Mouse (Mus musculus) lung, embryonic 15.5 days (tissue): Measurements from ENCODE around the gene Eftud2. TPM values are rescaled to one million over a fixed set of nuclear protein-coding genes. Genes with fewer than 3 reads are reported as not detected.

Source experiments
- ATAC-seq: fragments of 200-750 bp; cut with Nextera tagmentation; 2 replicates; pipeline ENCODE4 v1.8.0; 2017; ENCODE audit warnings: moderate number of reproducible peaks, borderline replicate concordance; ENCODE audit not compliant: low FRiP score, low TSS enrichment; ENCODE audit errors: extremely low read depth
- H3K27ac ChIP-seq: fragments of 300-500 bp; sonication (generic); 2 replicates; pipeline ENCODE4 v1.5.1; 2015; ENCODE audit warnings: moderate library complexity, mild to moderate bottlenecking, inconsistent platforms
- H3K27me3 ChIP-seq: fragments of 300-500 bp; sonication (generic); 2 replicates; pipeline ENCODE4 v1.6.1; 2015; ENCODE audit warnings: inconsistent platforms
- H3K36me3 ChIP-seq: fragments of 300-500 bp; sonication (generic); 2 replicates; pipeline ENCODE4 v1.6.1; 2015; ENCODE audit warnings: inconsistent platforms
- H3K4me1 ChIP-seq: fragments of 300-500 bp; sonication (generic); 2 replicates; pipeline ENCODE4 v1.6.1; 2015; ENCODE audit warnings: inconsistent platforms
- H3K4me2 ChIP-seq: fragments of 300-500 bp; sonication (generic); 2 replicates; pipeline ENCODE4 v1.6.1; 2015; ENCODE audit warnings: inconsistent platforms, mild to moderate bottlenecking, moderate library complexity
- H3K4me3 ChIP-seq: fragments of 300-500 bp; sonication (generic); 2 replicates; pipeline ENCODE4 v1.5.1; 2015; ENCODE audit warnings: mild to moderate bottlenecking, inconsistent platforms
- H3K9ac ChIP-seq: fragments of 300-500 bp; sonication (generic); 2 replicates; pipeline ENCODE4 v1.6.1; 2015; ENCODE audit warnings: inconsistent platforms
- H3K9me3 ChIP-seq: fragments of 300-500 bp; sonication (generic); 2 replicates; pipeline ENCODE4 v1.6.1; 2016; ENCODE audit warnings: inconsistent platforms
- WGBS: fragments of 180-500 bp; shearing (Covaris S2); methylation state at CpG from one replicate; pipeline ENCODE4 v1.1.7; 2015; 5-methylcytosine and 5-hydroxymethylcytosine counted together
- polyA plus RNA-seq: library from polyadenylated mRNA; unstranded; fragments of >200 nt; fragmentation: Nextera tagmentation; extraction: Ambion mirVana; gene quantifications from 2 replicates; pipeline ENCODE4 v1.2.1, GENCODE M21; 2015

Eftud2 gene
- polyA plus RNA-seq, 1 experiment from 2014 or later, result 208 TPM

GRCm38 (mm10) chr11:102835549-102835948, 45.2 kb downstream of the Eftud2 start, which contains the start of gene Higd1b:
Higd1b (plus strand) TSS chr11:102835849.
- Histone ChIP-seq H3K36me3 (peaks cover 40% of the 10 kb centered on the region), H3K4me3 (no peak within 1 kb of the TSS), H3K4me2 (no peak within 1 kb of the TSS), H3K9me3 (no peaks in the 10 kb centered on the region), H3K27me3 (no peaks in the 10 kb centered on the region), H3K4me1 (peaks cover 16% of the 10 kb centered on the region; the same call in 1 of the 2 replicates), H3K9ac (no peak within 1 kb of the TSS), H3K27ac (no peak within 1 kb of the TSS)
- ATAC-seq, result no peak
- WGBS, result 55% methylated on average over 4 of the region's 4 CpGs

- H3K27ac ChIP-seq, result no peak overlapping the region
- no peaks in the 10 kb centered on the region for H3K27me3 ChIP-seq
- peak; percentile 36; the same call in 1 of the 2 replicates for ATAC-seq
- whole genome bisulfite sequencing, result 79% methylated on average over 10 of the region's 10 CpGs
- peaks cover 27% of the 10 kb centered on the region for H3K36me3 ChIP-seq
- H3K9me3 ChIP-seq, result no peaks in the 10 kb centered on the region
- peaks cover 16% of the 10 kb centered on the region; the same call in 1 of the 2 replicates for H3K4me1 ChIP-seq
- H3K9ac ChIP-seq, result no peak overlapping the region
- no peak overlapping the region for H3K4me2 ChIP-seq
- H3K4me3 ChIP-seq, result no peak overlapping the region
Measured at GRCm38 (mm10) chr11:102834219-102834618, 46.6 kb downstream of the Eftud2 start.

GRCm38 (mm10) chr11:102832700-102833297, 48.0 kb downstream of the Eftud2 start:
- Histone ChIP-seq H3K4me1 (peaks cover 16% of the 10 kb centered on the region; the same call in 1 of the 2 replicates), H3K4me3 (no peak overlapping the region), H3K4me2 (0 out of 2 replicates have a peak overlapping the region, but pooled peaks have one; percentile 23), H3K9ac (no peak overlapping the region), H3K27me3 (no peaks in the 10 kb centered on the region), H3K9me3 (no peaks in the 10 kb centered on the region), H3K27ac (peak overlapping the region; percentile 75), H3K36me3 (0 out of 2 replicates have a peak, but pooled peaks cover 13% of the 10 kb centered on the region)
- 45% methylated on average over 18 of the region's 18 CpGs for WGBS
- peak; percentile 36; the same call in 1 of the 2 replicates for ATAC-seq

DNA sequence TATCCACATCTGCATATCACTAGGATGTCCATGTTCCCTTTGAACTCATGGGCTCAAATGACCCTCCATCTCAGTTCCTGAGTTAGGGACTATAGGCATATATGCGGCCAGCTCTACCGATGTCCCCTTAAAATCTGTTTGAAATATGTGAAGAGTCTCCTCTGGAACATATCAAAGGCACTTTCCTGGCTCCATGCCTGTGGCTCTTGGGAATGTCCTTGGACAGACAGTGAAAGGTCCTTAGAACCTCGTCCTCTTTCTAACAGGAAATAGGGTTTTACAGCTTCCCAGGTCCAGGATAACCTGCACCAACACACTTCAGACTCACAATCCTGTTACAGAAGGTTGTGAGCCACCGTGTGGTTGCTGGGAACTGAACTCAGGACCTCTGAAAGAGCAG, 50.5 kb downstream of the Eftud2 start:
- no peaks in the 10 kb centered on the region for H3K36me3 ChIP-seq
- H3K9me3 ChIP-seq, result no peaks in the 10 kb centered on the region
- H3K9ac ChIP-seq, result no peak overlapping the region
- 46% methylated on average over 4 of the region's 4 CpGs for WGBS
- peaks cover 16% of the 10 kb centered on the region; the same call in 1 of the 2 replicates for H3K4me1 ChIP-seq
- no peak overlapping the region for H3K4me3 ChIP-seq
- no peak for ATAC-seq
- H3K27ac ChIP-seq, result no peak overlapping the region
- H3K4me2 ChIP-seq, result no peak overlapping the region
- no peaks in the 10 kb centered on the region for H3K27me3 ChIP-seq

- no peak overlapping the region for H3K9ac ChIP-seq
- ATAC-seq, result no peak
- H3K36me3 ChIP-seq, result no peaks in the 10 kb centered on the region
- peaks cover 4% of the 10 kb centered on the region; the same call in 1 of the 2 replicates for H3K4me1 ChIP-seq
- no peak overlapping the region for H3K4me2 ChIP-seq
- no peak overlapping the region for H3K27ac ChIP-seq
- no peak overlapping the region for H3K4me3 ChIP-seq
- no peaks in the 10 kb centered on the region for H3K9me3 ChIP-seq
- no peaks in the 10 kb centered on the region for H3K27me3 ChIP-seq
- 53% methylated on average over 4 of the region's 4 CpGs for WGBS
Measured at GRCm38 (mm10) chr11:102827097-102827496, 53.7 kb downstream of the Eftud2 start.

- Histone ChIP-seq H3K4me1 (0 out of 2 replicates have a peak, but pooled peaks cover 4% of the 10 kb centered on the region), H3K9me3 (no peaks in the 10 kb centered on the region), H3K27ac (no peak overlapping the region), H3K27me3 (no peaks in the 10 kb centered on the region), H3K4me2 (no peak overlapping the region), H3K4me3 (no peak overlapping the region), H3K9ac (no peak overlapping the region), H3K36me3 (no peaks in the 10 kb centered on the region)
- WGBS, result 64% methylated on average over 2 of the region's 2 CpGs
- ATAC-seq, result no peak
Measured at GRCm38 (mm10) chr11:102826476-102826875, 54.3 kb downstream of the Eftud2 start.

GRCm38 (mm10) chr11:102821231-102821630, 59.6 kb downstream of the Eftud2 start:
- 48% methylated on average over 6 of the region's 6 CpGs for WGBS
- no peak overlapping the region for H3K4me2 ChIP-seq
- ATAC-seq, result no peak
- peaks cover 14% of the 10 kb centered on the region for H3K4me1 ChIP-seq
- H3K9ac ChIP-seq, result no peak overlapping the region
- H3K27ac ChIP-seq, result no peak overlapping the region
- H3K4me3 ChIP-seq, result no peak overlapping the region
- H3K9me3 ChIP-seq, result no peaks in the 10 kb centered on the region
- H3K27me3 ChIP-seq, result no peaks in the 10 kb centered on the region
- no peaks in the 10 kb centered on the region for H3K36me3 ChIP-seq

GRCm38 (mm10) chr11:102820432-102820831, 60.4 kb downstream of the Eftud2 start:
- H3K4me3 ChIP-seq, result no peak overlapping the region
- no peak overlapping the region for H3K4me2 ChIP-seq
- no peak for ATAC-seq
- H3K36me3 ChIP-seq, result no peaks in the 10 kb centered on the region
- no peak overlapping the region for H3K9ac ChIP-seq
- 17% methylated on average over 3 of the region's 3 CpGs for WGBS
- H3K27ac ChIP-seq, result no peak overlapping the region
- peaks cover 20% of the 10 kb centered on the region for H3K4me1 ChIP-seq
- H3K9me3 ChIP-seq, result no peaks in the 10 kb centered on the region
- H3K27me3 ChIP-seq, result no peaks in the 10 kb centered on the region

DNA sequence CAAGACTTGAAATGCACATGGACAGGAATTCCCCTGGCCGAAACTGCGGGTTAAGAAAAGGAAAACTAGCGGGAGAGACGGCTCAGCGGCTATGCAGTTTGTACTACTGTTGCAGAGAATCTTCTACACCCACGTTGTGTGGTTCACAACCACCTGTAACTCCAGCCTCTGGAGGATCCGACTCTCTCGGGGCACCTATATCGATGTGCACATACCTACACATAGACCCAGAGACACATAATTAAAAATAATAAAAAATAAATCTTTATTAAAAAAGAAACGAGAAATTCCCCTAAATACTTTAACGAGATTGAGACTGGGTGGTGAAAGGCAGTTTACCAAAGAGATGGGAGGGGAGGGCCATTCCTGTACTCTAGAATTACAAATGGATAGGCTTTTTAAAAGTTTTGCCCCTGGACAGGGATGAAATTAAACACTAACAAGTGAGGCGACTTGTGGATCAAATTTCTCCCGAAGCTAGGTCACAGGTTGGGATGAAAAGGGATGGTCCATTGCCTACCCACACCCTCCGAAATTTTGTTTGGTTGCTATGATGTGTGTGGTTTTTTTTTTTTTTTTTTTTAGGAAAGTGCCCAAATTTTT, 60.9 kb downstream of the Eftud2 start:
- no peak for ATAC-seq
- H3K27me3 ChIP-seq, result no peaks in the 10 kb centered on the region
- peak overlapping the region; percentile 87 for H3K4me2 ChIP-seq
- peak overlapping the region; percentile 92 for H3K4me3 ChIP-seq
- WGBS, result 6% methylated on average over 14 of the region's 14 CpGs
- peaks cover 22% of the 10 kb centered on the region for H3K4me1 ChIP-seq
- H3K9ac ChIP-seq, result peak overlapping the region; percentile 99
- no peaks in the 10 kb centered on the region for H3K36me3 ChIP-seq
- no peaks in the 10 kb centered on the region for H3K9me3 ChIP-seq
- peak overlapping the region; percentile 99 for H3K27ac ChIP-seq

- peak within 1 kb of the TSS; percentile 87 for H3K4me2 ChIP-seq
- ATAC-seq, result peak; percentile 88
- H3K36me3 ChIP-seq, result no peaks in the 10 kb centered on the region
- no peaks in the 10 kb centered on the region for H3K27me3 ChIP-seq
- H3K4me3 ChIP-seq, result peak within 1 kb of the TSS; percentile 92
- peak within 1 kb of the TSS; percentile 99 for H3K9ac ChIP-seq
- peaks cover 26% of the 10 kb centered on the region for H3K4me1 ChIP-seq
- peak within 1 kb of the TSS; percentile 99 for H3K27ac ChIP-seq
- WGBS, result under 1% methylated on average over 80 of the region's 97 CpGs
- H3K9me3 ChIP-seq, result no peaks in the 10 kb centered on the region
Measured at GRCm38 (mm10) chr11:102819021-102819782, 61.6 kb downstream of the Eftud2 start, which contains the start of gene Gjc1. Gjc1 (minus strand) TSS chr11:102819700.

DNA sequence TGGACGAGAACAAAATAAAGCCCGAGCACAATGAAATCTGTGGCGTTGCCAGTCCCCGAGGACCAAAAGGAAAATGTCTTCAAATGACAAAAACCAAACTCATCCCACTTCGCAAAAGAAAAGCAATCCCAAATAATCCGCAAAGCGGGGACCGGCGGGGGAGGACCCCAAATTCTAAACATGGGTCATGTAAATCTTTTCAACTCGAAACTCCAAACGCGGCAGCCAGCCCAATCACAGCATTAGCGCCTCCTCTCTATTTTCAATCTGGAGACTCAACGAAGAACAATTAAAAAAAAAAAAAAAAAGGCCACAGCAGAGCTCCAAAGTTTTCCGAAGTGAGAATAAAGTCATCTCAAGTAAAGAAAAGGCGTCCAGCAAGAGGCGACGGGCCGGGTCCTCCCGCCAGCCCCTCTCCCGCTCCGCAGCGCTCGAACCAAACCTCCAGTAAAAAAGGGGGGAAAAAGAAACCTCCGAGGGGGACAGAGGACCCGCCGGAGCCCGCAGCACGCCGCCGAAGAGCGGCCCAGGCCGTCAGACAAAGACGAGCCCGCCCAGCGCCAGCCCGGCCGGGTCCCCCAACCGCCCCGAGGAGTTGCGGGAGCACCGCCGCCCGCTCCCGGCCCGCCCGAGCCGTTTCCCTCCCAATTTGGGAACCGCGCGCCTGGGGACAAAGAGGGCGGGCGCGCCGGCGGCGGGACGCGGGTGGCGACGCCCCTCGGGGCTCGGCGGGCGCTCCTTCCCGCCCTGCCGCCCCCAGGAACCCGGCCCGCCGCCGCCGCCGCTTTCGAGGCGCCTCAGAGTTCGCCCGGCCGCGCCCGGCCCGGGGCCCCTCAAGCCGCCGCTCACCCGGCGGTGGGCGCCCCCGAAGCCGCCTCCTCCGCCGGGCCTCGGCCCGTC, 62.4 kb downstream of the Eftud2 start:
- Histone ChIP-seq H3K9me3 (no peaks in the 10 kb centered on the region), H3K4me1 (peaks cover 26% of the 10 kb centered on the region), H3K36me3 (no peaks in the 10 kb centered on the region), H3K9ac (peak overlapping the region; percentile 99), H3K27ac (peak overlapping the region; percentile 99), H3K27me3 (no peaks in the 10 kb centered on the region), H3K4me3 (peak overlapping the region; percentile 92), H3K4me2 (peak overlapping the region; percentile 87)
- WGBS, result under 1% methylated on average over 68 of the region's 92 CpGs
- peak; percentile 46; the same call in 1 of the 2 replicates for ATAC-seq
